Mouse (Mus musculus) forebrain, embryonic 11.5 days (tissue): Measurements from ENCODE around the gene Grasp. TPM values are rescaled to one million over a fixed set of nuclear protein-coding genes. Genes with fewer than 3 reads are reported as not detected.

Experiments used
- ATAC-seq: fragments of 200-750 bp; cut with Nextera tagmentation; replicated peaks from 2 replicates; pipeline ENCODE4 v1.8.0; 2017; ENCODE audit warnings: moderate TSS enrichment; ENCODE audit not compliant: low FRiP score
- DNase-seq: peaks from one replicate; pipeline ENCODE4 v3.0.0-alpha.2; 2017; ENCODE audit warnings: low spot score
- H3K27ac ChIP-seq: fragments of 300-500 bp; sonication (generic); 2 replicates; pipeline ENCODE4 v1.5.1; 2014; ENCODE audit warnings: low read depth, low read length
- H3K27me3 ChIP-seq: fragments of 300-500 bp; sonication (generic); 2 replicates; pipeline ENCODE4 v1.6.1; 2014; ENCODE audit warnings: mild to moderate bottlenecking, low read length, mixed read lengths; ENCODE audit not compliant: control insufficient read depth, insufficient read depth
- H3K36me3 ChIP-seq: fragments of 300-500 bp; sonication (generic); 2 replicates; pipeline ENCODE4 v1.6.1; 2014; ENCODE audit warnings: mild to moderate bottlenecking, low read length, moderate library complexity, mixed read lengths; ENCODE audit not compliant: control insufficient read depth, insufficient read depth
- H3K4me1 ChIP-seq: fragments of 300-500 bp; sonication (generic); replicated peaks from 2 replicates; pipeline ENCODE4 v1.6.1; 2014; ENCODE audit warnings: low read length, mixed read lengths; ENCODE audit not compliant: control insufficient read depth, insufficient read depth
- H3K4me2 ChIP-seq: fragments of 300-500 bp; sonication (generic); 2 replicates; pipeline ENCODE4 v1.6.1; 2014; ENCODE audit warnings: low read depth, mild to moderate bottlenecking, low read length, moderate library complexity, mixed read lengths; ENCODE audit not compliant: severe bottlenecking
- H3K4me3 ChIP-seq: fragments of 300-500 bp; sonication (generic); 2 replicates; pipeline ENCODE4 v1.5.1; 2014; ENCODE audit warnings: low read depth, low read length
- H3K9ac ChIP-seq: fragments of 300-500 bp; sonication (generic); 2 replicates; pipeline ENCODE4 v1.6.1; 2014; ENCODE audit warnings: low read length
- H3K9me3 ChIP-seq: fragments of 300-500 bp; sonication (generic); 2 replicates; pipeline ENCODE4 v1.6.1; 2016; ENCODE audit warnings: low read length, mixed read lengths; ENCODE audit not compliant: control insufficient read depth
- WGBS: fragments of 180-500 bp; shearing (Covaris S2); extraction: QIAGEN DNeasy Blood & Tissue Kit; methylation state at CpG from one replicate; pipeline ENCODE4 v1.1.7; 2014; 5-methylcytosine and 5-hydroxymethylcytosine counted together
- polyA plus RNA-seq: library from polyadenylated mRNA; unstranded; fragments of >200 nt; fragmentation: Nextera tagmentation; extraction: Ambion mirVana; gene quantifications from 2 replicates; pipeline ENCODE4 v1.2.1, GENCODE M21; 2014

Grasp gene
- polyA plus RNA-seq, 1 experiment from 2014 or later, result 4.6 TPM

DNA sequence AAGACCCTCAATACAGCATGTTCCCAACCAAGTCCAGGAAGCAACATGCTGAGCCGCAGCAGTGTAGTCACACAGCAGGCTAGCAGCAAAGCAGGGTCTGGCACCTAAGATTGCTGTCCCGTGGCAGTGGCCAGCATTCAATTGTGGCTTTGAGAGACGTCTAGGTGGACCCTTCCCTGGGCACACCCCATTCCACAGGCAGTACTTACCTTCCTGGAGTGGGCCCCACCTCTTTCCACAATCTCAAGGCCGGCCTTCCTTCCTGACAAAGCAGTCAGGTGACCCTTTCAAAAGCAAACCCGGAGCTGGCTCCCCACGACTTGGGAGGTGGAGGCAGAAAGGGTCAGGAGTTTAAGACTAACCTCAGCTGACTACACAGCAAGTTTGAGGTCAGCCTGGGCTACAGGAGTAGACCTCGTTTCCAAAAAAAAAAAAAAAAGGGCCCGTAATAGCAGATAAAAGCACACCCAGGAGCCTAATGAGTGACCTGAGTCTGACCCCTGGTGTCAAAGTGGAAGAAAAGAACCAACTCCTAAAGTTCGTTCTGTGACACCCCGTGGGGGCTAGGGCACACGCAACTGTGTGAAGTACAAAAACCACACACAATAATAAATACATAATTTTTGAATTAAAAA lies 9.8 kb downstream of the Grasp start:
- no peak overlapping the region for H3K9ac ChIP-seq
- WGBS, result 18% methylated on average over 11 of the region's 11 CpGs
- peaks cover 3% of the 10 kb centered on the region for H3K36me3 ChIP-seq
- DNase-seq (peak; percentile 47), ATAC-seq (no peak)
- H3K4me1 ChIP-seq, result no peaks in the 10 kb centered on the region; the same call in 1 of the 2 replicates
- H3K27me3 ChIP-seq, result no peaks in the 10 kb centered on the region; the same call in 1 of the 2 replicates
- no peak overlapping the region for H3K27ac ChIP-seq
- H3K9me3 ChIP-seq, result no peaks in the 10 kb centered on the region
- H3K4me2 ChIP-seq, result no peak overlapping the region
- H3K4me3 ChIP-seq, result no peak overlapping the region

DNA sequence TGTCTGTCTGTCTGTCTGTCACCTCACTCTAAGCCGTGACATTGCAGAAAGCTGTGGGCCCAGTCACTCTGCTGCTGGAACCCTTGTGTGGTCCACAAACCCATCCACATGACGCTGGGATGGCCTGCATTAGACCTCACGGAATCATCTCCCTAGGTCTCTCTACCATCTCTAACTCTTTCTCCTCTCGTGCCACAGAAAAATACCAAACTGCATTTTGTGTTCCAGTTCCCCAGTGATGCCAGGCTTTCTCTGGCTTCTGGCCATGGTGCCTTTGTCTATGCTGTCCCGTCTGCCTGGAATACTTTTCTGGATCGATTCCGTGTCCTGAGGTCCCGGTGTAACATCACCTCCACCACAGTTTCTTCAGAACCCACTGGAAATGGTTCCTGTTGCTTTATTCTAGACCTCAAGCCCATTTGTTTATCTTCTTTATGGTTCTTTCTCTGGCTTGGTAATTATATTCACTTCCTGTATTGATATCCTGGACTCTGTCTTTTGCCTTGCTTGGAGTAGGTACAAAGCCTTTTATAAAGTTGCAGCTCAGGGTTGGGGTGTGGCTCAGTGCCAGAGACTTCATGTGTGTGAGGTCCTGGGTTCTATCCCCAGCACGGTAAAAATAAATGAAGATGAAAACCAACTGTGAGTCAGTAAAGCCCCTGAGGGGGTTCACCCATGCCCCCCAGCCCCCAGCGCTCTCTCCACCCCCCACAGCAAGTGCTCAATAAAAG lies 10.8 kb downstream of the Grasp start:
- Histone ChIP-seq H3K4me2 (no peak overlapping the region), H3K4me3 (no peak overlapping the region), H3K9ac (no peak overlapping the region), H3K4me1 (no peaks in the 10 kb centered on the region; the same call in 1 of the 2 replicates), H3K27me3 (no peaks in the 10 kb centered on the region; the same call in 1 of the 2 replicates), H3K27ac (no peak overlapping the region), H3K9me3 (no peaks in the 10 kb centered on the region), H3K36me3 (peaks cover 3% of the 10 kb centered on the region)
- no peak for ATAC-seq
- WGBS, result 77% methylated on average over 10 of the region's 10 CpGs
- DNase-seq, result no peak

DNA sequence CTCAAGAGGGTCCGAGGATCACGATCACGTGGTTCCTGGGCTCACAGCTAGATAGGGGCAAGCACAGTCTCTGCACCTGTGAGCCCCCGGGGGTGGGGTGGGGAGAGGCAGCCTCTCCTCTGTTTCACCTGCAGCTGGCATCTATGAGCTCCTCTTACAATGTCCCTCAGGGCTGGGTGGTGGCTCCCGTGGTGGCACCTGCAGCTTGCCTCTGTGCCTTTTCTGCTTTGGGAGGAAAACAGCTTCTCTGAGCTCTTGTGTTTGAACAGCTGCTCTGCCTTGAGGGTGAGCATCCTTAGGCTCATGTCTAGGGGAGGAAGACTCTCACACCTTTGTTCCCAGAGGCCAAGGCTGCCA lies 11.3 kb downstream of the Grasp start:
- H3K4me3 ChIP-seq, result no peak overlapping the region
- H3K9me3 ChIP-seq, result no peaks in the 10 kb centered on the region
- no peak for DNase-seq
- H3K4me1 ChIP-seq, result no peaks in the 10 kb centered on the region; the same call in 1 of the 2 replicates
- no peak overlapping the region for H3K27ac ChIP-seq
- no peaks in the 10 kb centered on the region; the same call in 1 of the 2 replicates for H3K27me3 ChIP-seq
- no peak overlapping the region for H3K4me2 ChIP-seq
- no peak for ATAC-seq
- peaks cover 3% of the 10 kb centered on the region for H3K36me3 ChIP-seq
- no peak overlapping the region for H3K9ac ChIP-seq
- 47% methylated on average over 5 of the region's 5 CpGs for WGBS

DNA sequence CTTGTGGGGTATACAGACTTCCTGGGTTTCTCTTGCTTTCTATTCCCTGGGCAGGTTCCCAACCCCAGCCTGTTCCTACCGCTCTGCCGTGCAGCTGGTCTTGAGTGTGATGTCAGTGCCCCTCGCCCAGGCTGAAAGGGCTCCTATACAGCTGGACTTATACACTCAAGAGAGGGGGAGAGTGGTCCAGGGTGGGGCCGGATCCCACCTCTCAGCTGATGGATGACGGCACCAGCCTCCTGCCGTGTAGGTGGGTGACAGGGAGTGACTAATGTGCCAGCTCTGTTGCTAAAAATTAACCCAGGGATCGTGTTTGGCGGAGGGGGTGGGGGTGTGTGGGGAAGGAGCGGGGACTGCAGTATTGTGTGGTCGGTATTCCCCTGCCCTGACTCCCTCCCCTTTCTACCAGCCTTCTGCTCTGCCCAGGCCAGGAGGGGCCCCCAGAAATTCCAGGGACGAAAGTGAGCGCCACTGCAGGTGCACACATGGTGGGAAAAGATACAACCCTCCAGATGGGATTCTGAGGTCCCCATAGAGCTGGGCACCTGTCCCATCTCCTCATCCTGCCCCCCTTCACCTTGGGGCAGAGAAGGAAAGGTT lies 11.8 kb downstream of the Grasp start:
- no peak overlapping the region for H3K27ac ChIP-seq
- ATAC-seq (no peak), DNase-seq (no peak)
- no peaks in the 10 kb centered on the region for H3K9me3 ChIP-seq
- no peak overlapping the region for H3K4me3 ChIP-seq
- no peak overlapping the region for H3K9ac ChIP-seq
- no peak overlapping the region for H3K4me2 ChIP-seq
- H3K36me3 ChIP-seq, result peaks cover 1% of the 10 kb centered on the region
- H3K4me1 ChIP-seq, result peaks cover under 1% of the 10 kb centered on the region; the same call in 1 of the 2 replicates
- no peaks in the 10 kb centered on the region; the same call in 1 of the 2 replicates for H3K27me3 ChIP-seq
- WGBS, result 54% methylated on average over 12 of the region's 12 CpGs

DNA sequence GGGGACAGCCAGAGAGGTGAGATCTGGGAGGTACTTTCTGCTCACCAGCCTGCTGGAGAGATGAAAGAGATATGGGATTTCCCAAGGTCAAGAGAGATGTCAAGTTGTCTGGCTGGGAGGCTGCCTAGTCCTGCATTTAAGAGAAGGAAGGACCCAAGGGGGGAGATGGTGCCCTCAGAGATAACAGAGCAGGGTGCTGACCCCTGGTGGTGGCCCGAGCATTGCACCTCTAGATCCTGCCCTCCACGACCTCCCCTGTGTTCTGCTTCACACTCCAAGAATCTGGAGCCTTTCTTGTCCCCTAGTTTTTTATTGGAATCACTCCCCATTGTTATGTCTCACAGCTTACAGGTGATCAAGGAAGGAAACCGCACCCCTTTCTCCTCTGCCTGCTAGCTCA lies 12.9 kb downstream of the Grasp start:
- no peak overlapping the region for H3K9ac ChIP-seq
- no peak overlapping the region for H3K4me3 ChIP-seq
- no peak overlapping the region for H3K4me2 ChIP-seq
- 8% methylated on average over 3 of the region's 3 CpGs for WGBS
- H3K36me3 ChIP-seq, result no peaks in the 10 kb centered on the region
- no peaks in the 10 kb centered on the region; the same call in 1 of the 2 replicates for H3K27me3 ChIP-seq
- no peak overlapping the region for H3K27ac ChIP-seq
- ATAC-seq (no peak), DNase-seq (peak; percentile 82)
- no peaks in the 10 kb centered on the region for H3K9me3 ChIP-seq
- H3K4me1 ChIP-seq, result peaks cover 4% of the 10 kb centered on the region; the same call in 1 of the 2 replicates

DNA sequence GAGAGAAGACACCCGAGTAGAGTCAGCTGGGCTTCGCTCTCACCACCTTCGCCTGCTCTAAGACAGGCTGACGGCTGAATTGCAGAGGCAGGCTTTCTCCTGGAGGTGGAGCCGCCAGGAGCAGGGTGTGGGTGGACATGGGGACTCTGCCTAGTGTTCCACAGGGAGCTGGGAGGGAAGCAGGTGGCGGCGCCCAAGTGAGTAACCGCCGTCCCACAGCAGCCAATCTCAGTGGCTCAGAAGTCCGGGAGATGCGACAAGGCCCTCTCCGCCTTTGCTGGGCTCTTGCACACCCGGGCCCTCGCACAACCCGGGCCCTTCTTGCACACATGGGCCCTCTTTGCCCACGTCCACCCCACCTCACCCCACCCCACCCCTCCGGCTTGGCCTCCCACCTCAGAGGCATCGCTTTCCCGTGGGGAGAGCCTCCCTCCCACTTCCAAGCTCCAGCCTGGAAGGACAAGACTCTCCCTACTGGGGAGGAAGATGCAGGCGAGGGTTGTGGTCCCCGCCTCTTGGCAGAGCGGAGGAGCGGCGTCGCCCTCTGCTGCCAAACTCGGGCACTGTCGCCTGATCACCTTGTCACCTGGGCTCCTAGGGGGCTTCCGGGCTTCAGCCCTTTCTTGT lies 15.0 kb downstream of the Grasp start:
- Histone ChIP-seq H3K4me3 (peak overlapping the region; percentile 22; the same call in 1 of the 2 replicates), H3K27ac (no peak overlapping the region), H3K9me3 (no peaks in the 10 kb centered on the region), H3K4me1 (peaks cover 6% of the 10 kb centered on the region; the same call in 1 of the 2 replicates), H3K9ac (peak overlapping the region; percentile 53), H3K4me2 (peak overlapping the region; percentile 55), H3K36me3 (no peaks in the 10 kb centered on the region), H3K27me3 (no peaks in the 10 kb centered on the region; the same call in 1 of the 2 replicates)
- peak; percentile 49; the same call in 1 of the 2 replicates for ATAC-seq
- WGBS, result 6% methylated on average over 28 of the region's 28 CpGs
- DNase-seq, result peak; percentile 86

DNA sequence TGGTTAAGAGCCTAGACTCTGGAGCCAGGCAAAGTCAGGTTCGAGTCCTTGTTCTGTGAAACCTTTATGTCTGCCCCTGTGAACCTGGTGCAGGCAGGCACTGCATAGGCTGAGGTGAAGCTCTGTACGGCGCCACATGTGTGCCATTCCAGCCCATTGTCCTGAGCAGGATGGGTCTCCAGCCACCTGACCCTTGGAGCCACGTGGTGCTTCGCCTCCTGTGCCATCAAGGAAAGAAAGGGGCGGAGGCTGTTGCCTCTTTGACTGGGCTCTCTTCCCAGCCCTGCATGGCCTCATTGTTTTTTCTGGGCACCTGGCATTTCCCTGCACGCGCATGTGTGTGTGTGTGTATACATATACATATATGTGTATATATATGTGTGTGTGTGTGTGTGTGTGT lies 15.8 kb downstream of the Grasp start:
- 64% methylated on average over 8 of the region's 8 CpGs for WGBS
- no peaks in the 10 kb centered on the region for H3K36me3 ChIP-seq

DNA sequence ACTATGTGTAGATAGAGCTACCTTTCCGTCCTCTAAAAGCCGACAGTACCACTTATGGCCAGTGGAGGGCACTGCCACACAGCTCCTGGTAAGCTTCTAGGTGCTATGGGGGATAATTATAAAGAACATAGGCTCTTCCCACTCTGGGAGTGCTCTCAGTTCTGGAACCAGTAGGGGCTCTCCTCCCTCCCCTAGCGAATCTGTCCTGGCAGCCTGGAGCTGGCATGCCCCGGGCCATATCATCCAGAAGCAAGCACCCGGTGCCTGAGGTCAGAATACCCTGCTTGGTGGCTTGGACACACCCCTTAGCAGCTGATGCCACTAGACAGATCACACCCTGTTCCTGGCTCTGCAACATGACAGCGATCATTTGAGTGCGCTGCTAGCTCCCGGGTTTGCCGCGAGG lies 16.8 kb downstream of the Grasp start:
- no peaks in the 10 kb centered on the region; the same call in 1 of the 2 replicates for H3K27me3 ChIP-seq
- DNase-seq (peak; percentile 85), ATAC-seq (peak; percentile 63)
- H3K9me3 ChIP-seq, result no peaks in the 10 kb centered on the region
- H3K4me1 ChIP-seq, result peaks cover 6% of the 10 kb centered on the region; the same call in 1 of the 2 replicates
- H3K4me3 ChIP-seq, result no peak overlapping the region
- no peak overlapping the region for H3K27ac ChIP-seq
- no peak overlapping the region for H3K9ac ChIP-seq
- H3K4me2 ChIP-seq, result peak overlapping the region; percentile 26; the same call in 1 of the 2 replicates
- 14% methylated on average over 10 of the region's 10 CpGs for WGBS
- no peaks in the 10 kb centered on the region for H3K36me3 ChIP-seq

More for the DNA sequence above, 15.8 kb downstream of the Grasp start:
- H3K4me3 ChIP-seq, result no peak overlapping the region
- H3K9me3 ChIP-seq, result no peaks in the 10 kb centered on the region
- no peak overlapping the region for H3K9ac ChIP-seq
- no peak overlapping the region for H3K27ac ChIP-seq
- H3K4me2 ChIP-seq, result no peak overlapping the region
- ATAC-seq (no peak), DNase-seq (peak; percentile 48)
- H3K4me1 ChIP-seq, result peaks cover 6% of the 10 kb centered on the region; the same call in 1 of the 2 replicates
- no peaks in the 10 kb centered on the region; the same call in 1 of the 2 replicates for H3K27me3 ChIP-seq
